Mouse (Mus musculus): ENCODE measurements around the gene Stmn1. TPM values are rescaled to one million over a fixed set of nuclear protein-coding genes. Genes with fewer than 3 reads are reported as not detected.

Gene Stmn1
- polyA plus RNA-seq, 1 experiment from 2014 or later = 1,522 TPM

- Histone ChIP-seq H3K9me3 (ENCODE audit: control insufficient read depth, low read length) (no peaks in the 10 kb centered on the region), H3K4me2 (ENCODE audit: low read length) (no peak overlapping the region), H3K9ac (ENCODE audit: low read length) (no peak overlapping the region), H3K4me3 (ENCODE audit: low read depth, low read length) (no peak overlapping the region), H3K36me3 (ENCODE audit: control insufficient read depth, insufficient read depth, low read length) (no peaks in the 10 kb centered on the region), H3K27ac (ENCODE audit: low read depth) (no peak overlapping the region), H3K4me1 (replicated peaks; ENCODE audit: control insufficient read depth, insufficient read depth, low read length) (peaks cover 8% of the 10 kb centered on the region; the same call in 1 of the 2 replicates), H3K27me3 (replicated peaks; ENCODE audit: control insufficient read depth, insufficient read depth, low read length) (peaks cover 18% of the 10 kb centered on the region)
- WGBS = 55% methylated on average over 9 of the region's 9 CpGs
- DNase-seq (ENCODE audit: low spot score) = no peak
- ATAC-seq (replicated peaks; ENCODE audit: low FRiP score, low TSS enrichment, low read depth) = no peak
Observed at GRCm38 (mm10) chr4:134451484-134451883, 16.6 kb upstream of the Stmn1 start.

- Histone ChIP-seq H3K4me1 (replicated peaks; ENCODE audit: control insufficient read depth, insufficient read depth, low read length) (peaks cover 8% of the 10 kb centered on the region; the same call in 1 of the 2 replicates), H3K27me3 (replicated peaks; ENCODE audit: control insufficient read depth, insufficient read depth, low read length) (peaks cover 18% of the 10 kb centered on the region), H3K4me2 (ENCODE audit: low read length) (no peak overlapping the region), H3K9me3 (ENCODE audit: control insufficient read depth, low read length) (no peaks in the 10 kb centered on the region), H3K36me3 (ENCODE audit: control insufficient read depth, insufficient read depth, low read length) (no peaks in the 10 kb centered on the region), H3K9ac (ENCODE audit: low read length) (no peak overlapping the region), H3K27ac (ENCODE audit: low read depth) (no peak overlapping the region), H3K4me3 (ENCODE audit: low read depth, low read length) (no peak overlapping the region)
- DNase-seq (ENCODE audit: low spot score) (no peak), ATAC-seq (replicated peaks; ENCODE audit: low FRiP score, low TSS enrichment, low read depth) (no peak; the same call in 1 of the 2 replicates)
- WGBS = 29% methylated on average over 34 of the region's 34 CpGs
Observed at GRCm38 (mm10) chr4:134453619-134454400, 14.3 kb upstream of the Stmn1 start.

GRCm38 (mm10) chr4:134455310-134455709 is 12.8 kb upstream of the Stmn1 start:
- no peaks in the 10 kb centered on the region for H3K9me3 ChIP-seq (ENCODE audit: control insufficient read depth, low read length)
- WGBS = 43% methylated on average over 6 of the region's 6 CpGs
- ATAC-seq (replicated peaks; ENCODE audit: low FRiP score, low TSS enrichment, low read depth) = no peak
- H3K4me3 ChIP-seq (ENCODE audit: low read depth, low read length) = no peak overlapping the region
- peaks cover 18% of the 10 kb centered on the region for H3K27me3 ChIP-seq (replicated peaks; ENCODE audit: control insufficient read depth, insufficient read depth, low read length)
- H3K36me3 ChIP-seq (ENCODE audit: control insufficient read depth, insufficient read depth, low read length) = no peaks in the 10 kb centered on the region
- no peak for DNase-seq (ENCODE audit: low spot score)
- peaks cover 5% of the 10 kb centered on the region; the same call in 1 of the 2 replicates for H3K4me1 ChIP-seq (replicated peaks; ENCODE audit: control insufficient read depth, insufficient read depth, low read length)
- H3K9ac ChIP-seq (ENCODE audit: low read length) = no peak overlapping the region
- H3K4me2 ChIP-seq (ENCODE audit: low read length) = no peak overlapping the region
- H3K27ac ChIP-seq (ENCODE audit: low read depth) = no peak overlapping the region

DNA sequence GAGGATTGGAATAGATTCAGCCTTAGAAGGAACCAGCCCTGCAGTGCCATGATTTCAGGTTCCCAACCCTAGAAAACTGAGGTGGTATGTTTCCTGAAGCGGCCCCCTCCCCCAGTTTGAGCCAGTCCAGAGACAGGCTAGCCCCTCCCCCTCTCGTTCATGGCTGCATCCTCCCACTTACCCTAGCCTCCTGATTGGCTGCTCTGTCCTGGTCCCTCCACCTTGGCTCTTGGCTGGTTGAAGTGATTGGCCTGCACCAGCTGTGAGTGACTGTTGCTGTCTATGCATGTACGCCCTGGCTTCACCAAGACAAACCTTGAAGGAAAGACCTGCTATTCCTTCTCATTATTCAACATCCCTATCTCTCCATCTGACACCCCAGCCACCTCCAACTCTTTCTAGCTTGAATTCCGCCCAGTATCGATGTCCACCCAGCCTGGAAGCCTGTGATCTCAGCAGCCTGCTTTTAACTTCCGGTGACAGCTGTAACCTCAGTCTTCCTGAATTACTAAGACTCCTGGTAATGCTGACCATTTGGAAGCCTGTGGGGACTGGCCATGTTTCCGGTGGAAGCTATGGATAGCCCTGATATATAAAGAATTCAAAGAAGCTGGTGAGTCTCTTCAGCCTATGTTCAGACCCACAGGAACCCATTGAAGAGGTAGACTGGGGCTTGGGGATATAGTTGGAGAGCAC is 10.8 kb upstream of the Stmn1 start:
- Histone ChIP-seq H3K4me1 (replicated peaks; ENCODE audit: control insufficient read depth, insufficient read depth, low read length) (no peaks in the 10 kb centered on the region), H3K36me3 (ENCODE audit: control insufficient read depth, insufficient read depth, low read length) (no peaks in the 10 kb centered on the region), H3K9ac (ENCODE audit: low read length) (no peak overlapping the region), H3K27ac (ENCODE audit: low read depth) (no peak overlapping the region), H3K4me3 (ENCODE audit: low read depth, low read length) (no peak overlapping the region), H3K4me2 (ENCODE audit: low read length) (no peak overlapping the region), H3K27me3 (replicated peaks; ENCODE audit: control insufficient read depth, insufficient read depth, low read length) (peaks cover 18% of the 10 kb centered on the region), H3K9me3 (ENCODE audit: control insufficient read depth, low read length) (no peaks in the 10 kb centered on the region)
- DNase-seq (ENCODE audit: low spot score) (no peak), ATAC-seq (replicated peaks; ENCODE audit: low FRiP score, low TSS enrichment, low read depth) (no peak)
- WGBS = 49% methylated on average over 7 of the region's 7 CpGs

- WGBS = 80% methylated on average over 5 of the region's 5 CpGs
- Histone ChIP-seq H3K36me3 (ENCODE audit: control insufficient read depth, insufficient read depth, low read length) (no peaks in the 10 kb centered on the region), H3K9me3 (ENCODE audit: control insufficient read depth, low read length) (no peaks in the 10 kb centered on the region), H3K27me3 (replicated peaks; ENCODE audit: control insufficient read depth, insufficient read depth, low read length) (peaks cover 4% of the 10 kb centered on the region), H3K4me2 (ENCODE audit: low read length) (no peak overlapping the region), H3K4me3 (ENCODE audit: low read depth, low read length) (no peak overlapping the region), H3K4me1 (replicated peaks; ENCODE audit: control insufficient read depth, insufficient read depth, low read length) (no peaks in the 10 kb centered on the region), H3K9ac (ENCODE audit: low read length) (no peak overlapping the region), H3K27ac (ENCODE audit: low read depth) (no peak overlapping the region)
- no peak for ATAC-seq (replicated peaks; ENCODE audit: low FRiP score, low TSS enrichment, low read depth)
- no peak for DNase-seq (ENCODE audit: low spot score)
Observed at GRCm38 (mm10) chr4:134458856-134459255, 9.3 kb upstream of the Stmn1 start.

- DNase-seq (ENCODE audit: low spot score) (no peak), ATAC-seq (replicated peaks; ENCODE audit: low FRiP score, low TSS enrichment, low read depth) (no peak)
- no peaks in the 10 kb centered on the region for H3K4me1 ChIP-seq (replicated peaks; ENCODE audit: control insufficient read depth, insufficient read depth, low read length)
- H3K4me2 ChIP-seq (ENCODE audit: low read length) = no peak overlapping the region
- no peaks in the 10 kb centered on the region for H3K9me3 ChIP-seq (ENCODE audit: control insufficient read depth, low read length)
- 81% methylated on average over 10 of the region's 10 CpGs for WGBS
- H3K36me3 ChIP-seq (ENCODE audit: control insufficient read depth, insufficient read depth, low read length) = no peaks in the 10 kb centered on the region
- H3K27ac ChIP-seq (ENCODE audit: low read depth) = no peak overlapping the region
- H3K4me3 ChIP-seq (ENCODE audit: low read depth, low read length) = no peak overlapping the region
- no peak overlapping the region for H3K9ac ChIP-seq (ENCODE audit: low read length)
- no peaks in the 10 kb centered on the region for H3K27me3 ChIP-seq (replicated peaks; ENCODE audit: control insufficient read depth, insufficient read depth, low read length)
Observed at GRCm38 (mm10) chr4:134460277-134460676, 7.8 kb upstream of the Stmn1 start.

DNA sequence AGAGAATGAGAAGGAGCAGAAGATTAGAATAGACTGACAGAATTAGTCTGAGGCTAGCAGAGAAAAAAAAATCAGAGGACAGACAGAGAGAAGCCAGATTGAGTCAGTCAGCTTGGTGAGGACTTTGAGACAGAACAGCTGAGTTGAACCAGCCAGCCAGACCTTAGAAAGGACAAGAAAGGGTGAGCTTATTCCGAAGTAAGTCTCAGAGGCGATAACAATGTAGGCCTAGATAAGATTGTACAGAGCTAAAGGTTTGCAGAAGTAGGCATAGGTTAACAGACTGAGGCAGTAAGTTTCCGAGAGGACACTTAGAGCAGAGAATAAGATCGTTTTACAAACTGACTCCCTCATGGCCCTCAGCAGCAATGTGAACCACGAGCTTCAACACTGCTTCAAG is 6.9 kb upstream of the Stmn1 start:
- no peak overlapping the region for H3K4me3 ChIP-seq (ENCODE audit: low read depth, low read length)
- WGBS = 80% methylated on average over 5 of the region's 5 CpGs
- H3K4me1 ChIP-seq (replicated peaks; ENCODE audit: control insufficient read depth, insufficient read depth, low read length) = no peaks in the 10 kb centered on the region
- DNase-seq (ENCODE audit: low spot score) = no peak
- no peak overlapping the region for H3K4me2 ChIP-seq (ENCODE audit: low read length)
- H3K36me3 ChIP-seq (ENCODE audit: control insufficient read depth, insufficient read depth, low read length) = no peaks in the 10 kb centered on the region
- H3K27me3 ChIP-seq (replicated peaks; ENCODE audit: control insufficient read depth, insufficient read depth, low read length) = no peaks in the 10 kb centered on the region
- no peak overlapping the region for H3K27ac ChIP-seq (ENCODE audit: low read depth)
- no peak for ATAC-seq (replicated peaks; ENCODE audit: low FRiP score, low TSS enrichment, low read depth)
- H3K9me3 ChIP-seq (ENCODE audit: control insufficient read depth, low read length) = no peaks in the 10 kb centered on the region
- no peak overlapping the region for H3K9ac ChIP-seq (ENCODE audit: low read length)

- no peak overlapping the region for H3K4me2 ChIP-seq (ENCODE audit: low read length)
- no peak overlapping the region for H3K27ac ChIP-seq (ENCODE audit: low read depth)
- no peaks in the 10 kb centered on the region for H3K27me3 ChIP-seq (replicated peaks; ENCODE audit: control insufficient read depth, insufficient read depth, low read length)
- peaks cover 4% of the 10 kb centered on the region for H3K36me3 ChIP-seq (ENCODE audit: control insufficient read depth, insufficient read depth, low read length)
- ATAC-seq (replicated peaks; ENCODE audit: low FRiP score, low TSS enrichment, low read depth) = no peak
- H3K9me3 ChIP-seq (ENCODE audit: control insufficient read depth, low read length) = no peaks in the 10 kb centered on the region
- H3K9ac ChIP-seq (ENCODE audit: low read length) = no peak overlapping the region
- H3K4me1 ChIP-seq (replicated peaks; ENCODE audit: control insufficient read depth, insufficient read depth, low read length) = peaks cover 7% of the 10 kb centered on the region
- no peak for DNase-seq (ENCODE audit: low spot score)
- H3K4me3 ChIP-seq (ENCODE audit: low read depth, low read length) = no peak overlapping the region
- 48% methylated on average over 12 of the region's 12 CpGs for WGBS
Observed at GRCm38 (mm10) chr4:134465789-134466188, 2.3 kb upstream of the Stmn1 start.
